Mouse (Mus musculus) intestine, postnatal 0 days (tissue): Measurements from ENCODE around the gene A830018L16Rik. TPM values are rescaled to one million over a fixed set of nuclear protein-coding genes. Genes with fewer than 3 reads are reported as not detected.

Source experiments
- ATAC-seq: fragments of 200-750 bp; cut with Nextera tagmentation; 2 replicates; pipeline ENCODE4 v1.8.0; 2017; ENCODE audit warnings: mild to moderate bottlenecking, moderate TSS enrichment, moderate library complexity
- H3K27ac ChIP-seq: fragments of 300-500 bp; sonication (generic); 2 replicates; pipeline ENCODE4 v1.5.1; 2014; ENCODE audit warnings: mild to moderate bottlenecking, low read depth, low read length, moderate library complexity
- H3K27me3 ChIP-seq: fragments of 300-500 bp; sonication (generic); replicated peaks from 2 replicates; pipeline ENCODE4 v1.6.1; 2014; ENCODE audit warnings: low read length, mixed read lengths; ENCODE audit not compliant: control insufficient read depth, insufficient read depth
- H3K36me3 ChIP-seq: fragments of 300-500 bp; sonication (generic); 2 replicates; pipeline ENCODE4 v1.6.1; 2014; ENCODE audit warnings: mild to moderate bottlenecking, moderate library complexity; ENCODE audit not compliant: control insufficient read depth, insufficient read depth
- H3K4me1 ChIP-seq: fragments of 300-500 bp; sonication (generic); replicated peaks from 2 replicates; pipeline ENCODE4 v1.6.1; 2014; ENCODE audit warnings: antibody characterized with exemption, low read length, mixed read lengths; ENCODE audit not compliant: control insufficient read depth, insufficient read depth
- H3K4me2 ChIP-seq: fragments of 300-500 bp; sonication (generic); replicated peaks from 2 replicates; pipeline ENCODE4 v1.6.1; 2014; ENCODE audit warnings: low read depth, mild to moderate bottlenecking, moderate library complexity
- H3K4me3 ChIP-seq: fragments of 300-500 bp; sonication (generic); 2 replicates; pipeline ENCODE4 v1.5.1; 2014; ENCODE audit warnings: low read depth, low read length
- H3K9ac ChIP-seq: fragments of 300-500 bp; sonication (generic); 2 replicates; pipeline ENCODE4 v1.6.1; 2014; ENCODE audit warnings: mild to moderate bottlenecking, low read depth, low read length
- H3K9me3 ChIP-seq: fragments of 300-500 bp; sonication (generic); 2 replicates; pipeline ENCODE4 v1.6.1; 2016; ENCODE audit warnings: mixed run types; ENCODE audit not compliant: control insufficient read depth
- CTCF ChIP-seq: sonication (generic); IDR thresholded peaks from 2 replicates; pipeline ENCODE4 v1.5.1; 2016; ENCODE audit warnings: low read depth, mild to moderate bottlenecking, control low read depth, antibody characterized with exemption, moderate library complexity
- WGBS: fragments of 180-500 bp; shearing (Covaris S2); extraction: QIAGEN DNeasy Blood & Tissue Kit; methylation state at CpG from one replicate; pipeline ENCODE4 v1.1.7; 2014; 5-methylcytosine and 5-hydroxymethylcytosine counted together
- polyA plus RNA-seq: library from polyadenylated mRNA; unstranded; fragments of >200 nt; fragmentation: Nextera tagmentation; extraction: Ambion mirVana; gene quantifications from 2 replicates; pipeline ENCODE4 v1.2.1, GENCODE M21; 2015

Gene A830018L16Rik
- polyA plus RNA-seq, 1 experiment from 2014 or later = 0.91 TPM

DNA sequence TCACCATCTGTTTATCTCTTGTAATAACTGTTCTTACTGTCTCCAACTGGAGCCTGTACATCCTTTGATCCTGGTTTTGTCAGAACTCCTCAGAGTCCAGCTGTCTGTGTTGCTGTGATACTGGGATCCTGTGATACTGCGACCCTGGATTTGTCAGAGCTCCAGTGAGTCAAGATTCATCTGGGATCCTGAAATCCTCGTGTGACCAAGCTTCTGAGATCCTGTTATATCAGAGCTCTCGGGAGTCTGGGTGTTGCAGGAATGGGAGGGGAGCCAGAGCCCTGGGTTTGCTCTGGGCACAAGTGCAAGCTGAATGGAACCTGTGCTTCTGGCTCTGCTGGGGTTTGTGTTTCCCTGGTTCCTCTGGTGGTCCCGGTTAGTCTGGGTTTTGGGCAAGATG is 166.1 kb downstream of the A830018L16Rik start:
- no peak overlapping the region for H3K4me3 ChIP-seq
- no peak overlapping the region for H3K9ac ChIP-seq
- no peaks in the 10 kb centered on the region for H3K9me3 ChIP-seq
- H3K36me3 ChIP-seq = no peaks in the 10 kb centered on the region
- no peaks in the 10 kb centered on the region for H3K27me3 ChIP-seq
- H3K27ac ChIP-seq = no peak overlapping the region
- no peaks in the 10 kb centered on the region for H3K4me1 ChIP-seq
- no peak for ATAC-seq
- H3K4me2 ChIP-seq = no peak overlapping the region
- 57% methylated on average over 4 of the region's 4 CpGs for WGBS
- no peak for TF ChIP-seq CTCF

DNA sequence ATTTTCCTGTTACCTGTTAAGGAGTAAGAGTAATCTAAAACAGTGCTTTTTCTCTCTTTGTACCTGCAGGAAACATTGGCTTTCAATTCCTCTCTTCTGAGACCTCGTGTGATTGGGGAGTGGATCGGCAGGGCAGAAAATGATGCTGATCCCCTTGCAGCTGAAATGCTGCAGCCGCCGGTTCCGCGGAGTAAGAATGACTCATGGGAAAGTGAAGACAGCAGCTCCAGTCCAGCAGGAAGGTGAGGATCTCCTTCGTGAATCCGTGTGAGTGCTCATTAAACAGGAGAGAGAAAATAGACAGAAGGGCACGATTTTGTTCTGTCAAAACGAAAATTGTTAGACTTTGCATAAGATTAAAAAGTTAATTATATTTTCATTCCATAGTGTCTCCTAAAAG is 174.4 kb downstream of the A830018L16Rik start:
- no peak for TF ChIP-seq CTCF
- H3K9ac ChIP-seq = no peak overlapping the region
- no peak overlapping the region for H3K4me2 ChIP-seq
- 67% methylated on average over 10 of the region's 10 CpGs for WGBS
- no peaks in the 10 kb centered on the region for H3K4me1 ChIP-seq
- no peak for ATAC-seq
- H3K27me3 ChIP-seq = no peaks in the 10 kb centered on the region
- no peak overlapping the region for H3K4me3 ChIP-seq
- H3K36me3 ChIP-seq = no peaks in the 10 kb centered on the region
- no peak overlapping the region for H3K27ac ChIP-seq
- no peaks in the 10 kb centered on the region for H3K9me3 ChIP-seq

DNA sequence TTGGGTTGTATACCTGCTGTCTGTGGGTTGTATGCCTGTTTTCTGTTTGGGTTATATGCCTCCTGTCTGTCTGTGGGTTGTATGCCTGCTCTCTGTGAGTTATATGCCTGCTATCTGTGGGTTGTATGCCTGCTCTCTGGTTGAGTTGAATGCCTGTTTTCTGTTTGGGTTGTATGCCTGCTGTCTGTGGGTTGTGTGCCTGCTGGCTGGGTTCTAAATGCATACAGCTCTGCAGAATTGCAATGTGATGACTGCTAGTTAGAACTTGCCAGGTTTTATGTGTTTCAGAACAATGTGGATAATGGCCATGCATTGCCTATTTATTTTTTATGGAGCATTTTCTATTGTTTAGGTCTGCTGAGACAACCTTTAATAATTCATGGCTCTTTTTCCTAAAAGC is 236.2 kb downstream of the A830018L16Rik start:
- no peak overlapping the region for H3K4me2 ChIP-seq

DNA sequence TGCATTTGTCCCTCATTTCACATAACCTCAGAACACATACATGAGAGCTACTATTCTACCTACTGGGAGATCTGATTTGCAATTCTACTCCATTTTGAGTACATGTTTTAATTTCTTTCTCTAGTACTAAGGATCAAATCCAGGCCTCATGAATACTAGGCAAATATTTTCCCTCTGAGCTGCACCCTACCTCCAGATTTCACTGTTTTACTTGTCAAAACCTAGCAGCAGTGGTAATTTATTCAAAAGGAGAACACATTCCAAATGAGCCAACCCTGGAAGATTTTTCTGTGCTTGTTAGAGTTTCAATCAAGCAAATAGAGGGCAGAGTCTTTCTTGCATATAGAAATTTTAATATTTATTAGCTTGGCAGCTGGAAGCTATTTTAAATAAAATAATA is 238.9 kb downstream of the A830018L16Rik start:
- Histone ChIP-seq H3K4me1 (no peaks in the 10 kb centered on the region), H3K27me3 (no peaks in the 10 kb centered on the region), H3K27ac (no peak overlapping the region), H3K36me3 (no peaks in the 10 kb centered on the region), H3K4me2 (no peak overlapping the region), H3K4me3 (no peak overlapping the region), H3K9me3 (no peaks in the 10 kb centered on the region), H3K9ac (no peak overlapping the region)
- ATAC-seq = no peak
- TF ChIP-seq CTCF = no peak

More for the DNA sequence above, 236.2 kb downstream of the A830018L16Rik start:
- Histone ChIP-seq H3K9ac (no peak overlapping the region), H3K36me3 (no peaks in the 10 kb centered on the region), H3K4me1 (no peaks in the 10 kb centered on the region), H3K4me3 (no peak overlapping the region), H3K27ac (no peak overlapping the region), H3K27me3 (no peaks in the 10 kb centered on the region), H3K9me3 (no peaks in the 10 kb centered on the region)
- no peak for ATAC-seq
- TF ChIP-seq CTCF = no peak

DNA sequence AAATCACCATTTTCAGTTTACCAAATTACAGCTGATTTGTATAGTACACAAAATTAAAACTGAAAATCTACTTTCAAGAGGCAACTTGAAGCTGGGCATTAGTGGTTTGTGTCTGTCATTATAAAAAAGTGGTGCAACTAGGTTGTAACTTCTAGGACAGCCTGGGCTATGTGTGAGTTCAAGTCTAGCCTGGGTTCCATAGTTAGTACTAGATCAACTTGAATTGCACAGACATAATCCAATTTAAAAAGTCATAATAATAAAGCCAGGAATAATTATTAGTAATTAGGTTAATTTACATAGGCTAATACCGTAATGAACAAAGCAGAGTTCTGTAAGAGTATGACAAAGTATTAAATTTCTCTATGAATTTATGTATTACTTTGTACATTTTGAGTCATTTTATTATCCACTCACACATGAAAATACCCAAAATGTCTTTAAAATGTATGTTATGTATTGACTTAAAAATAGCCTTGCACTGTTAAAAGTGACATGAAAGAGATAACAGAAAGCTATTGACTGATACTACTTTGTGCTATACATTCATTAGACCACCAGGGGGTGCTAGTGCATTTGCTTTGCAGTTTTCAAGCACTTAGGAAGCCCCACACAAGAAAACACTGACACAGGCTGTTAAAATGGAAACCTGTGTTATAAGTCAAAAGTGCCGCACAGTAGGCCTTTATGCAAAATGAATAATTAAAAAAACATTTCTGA is 243.6 kb downstream of the A830018L16Rik start:
- Histone ChIP-seq H3K27me3 (no peaks in the 10 kb centered on the region), H3K27ac (no peak overlapping the region), H3K9ac (no peak overlapping the region), H3K36me3 (no peaks in the 10 kb centered on the region), H3K4me3 (no peak overlapping the region), H3K4me2 (no peak overlapping the region), H3K9me3 (no peaks in the 10 kb centered on the region), H3K4me1 (no peaks in the 10 kb centered on the region)
- TF ChIP-seq CTCF = peak; percentile 88
- 57% methylated on average over 2 of the region's 2 CpGs for WGBS
- ATAC-seq = no peak

DNA sequence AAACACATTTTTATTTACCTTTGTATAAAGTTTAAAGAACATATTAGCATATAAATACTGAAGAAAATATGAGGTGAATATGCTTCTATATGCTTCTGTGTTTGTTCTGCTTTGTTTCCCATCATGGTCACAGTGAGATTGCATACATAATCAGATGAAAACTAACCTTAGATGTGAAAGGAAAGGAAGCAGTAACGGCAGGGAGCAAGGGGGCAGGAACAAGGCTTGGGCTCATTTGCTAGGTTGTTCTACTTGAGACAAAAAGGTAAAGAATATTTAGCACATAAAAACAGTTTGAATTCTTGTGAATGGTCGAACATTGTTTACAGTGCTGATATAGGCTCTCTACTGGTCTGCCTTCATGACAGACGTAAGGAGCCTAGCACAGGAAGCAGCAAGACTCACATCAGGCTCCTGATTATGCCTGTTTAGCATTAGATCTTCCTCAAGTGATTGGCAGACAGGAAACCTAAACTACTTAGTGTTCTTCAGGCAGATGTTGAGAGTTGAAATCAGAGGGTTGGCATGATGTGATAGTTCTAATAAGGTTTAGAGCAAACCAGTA is 244.2 kb downstream of the A830018L16Rik start:
- ATAC-seq = no peak
- H3K4me2 ChIP-seq = no peak overlapping the region
- 45% methylated on average over 3 of the region's 3 CpGs for WGBS
- no peaks in the 10 kb centered on the region for H3K4me1 ChIP-seq
- no peak overlapping the region for H3K9ac ChIP-seq
- H3K9me3 ChIP-seq = no peaks in the 10 kb centered on the region
- H3K27me3 ChIP-seq = no peaks in the 10 kb centered on the region
- H3K4me3 ChIP-seq = no peak overlapping the region
- TF ChIP-seq CTCF = no peak
- no peaks in the 10 kb centered on the region for H3K36me3 ChIP-seq
- H3K27ac ChIP-seq = no peak overlapping the region
